In genomic region chr13:36413276-36413675, GRCm38 (mm10) we compare ENCODE assay signal across 27 mouse cellular contexts.
"Had no signal": no experiment of that assay in that cellular context is flagged by ENCODE, and none has a peak within 500 bp of the region (broad histone marks: within the 10 kb centered on the region; RNA-seq: fewer than 3 reads in every experiment).

No protein-coding gene starts in this region.

- H3K27ac ChIP-seq: limb, embryonic 10.5 days; limb, embryonic 12.5 days; limb, embryonic 13.5 days; limb, embryonic 15.5 days; liver, embryonic 12.5 days; liver, embryonic 13.5 days; liver, embryonic 14.5 days; liver, embryonic 15.5 days; lung, embryonic 15.5 days; macrophage; midbrain, embryonic 10.5 days; midbrain, embryonic 12.5 days; midbrain, embryonic 13.5 days; midbrain, embryonic 15.5 days had no signal

- DNase-seq: left cerebral cortex, postnatal 4 days; liver; liver, embryonic 13.5 days; liver, postnatal 0 days; lung, adult 18-20 months; lung, adult 2 months; lung, embryonic 14.5 days; lung, postnatal 10 days; lung, postnatal 14 days; lung, postnatal 36 days; lung, postnatal 4 days; midbrain, embryonic 14.5 days had no signal

- H3K4me3 ChIP-seq: limb, embryonic 10.5 days; limb, embryonic 12.5 days; limb, embryonic 13.5 days; limb, embryonic 15.5 days; liver, embryonic 12.5 days; liver, embryonic 13.5 days; liver, embryonic 15.5 days; lung, embryonic 15.5 days; megakaryocyte, embryonic 14.5 days; midbrain, embryonic 10.5 days; midbrain, embryonic 12.5 days; midbrain, embryonic 13.5 days; midbrain, embryonic 15.5 days; myocyte had no signal

- H3K27me3 ChIP-seq: limb, embryonic 12.5 days; limb, embryonic 13.5 days; limb, embryonic 15.5 days; liver, embryonic 12.5 days; liver, embryonic 13.5 days; liver, embryonic 15.5 days; lung, embryonic 15.5 days; megakaryocyte, embryonic 14.5 days; midbrain, embryonic 12.5 days; midbrain, embryonic 13.5 days; midbrain, embryonic 15.5 days had no signal

- H3K9me3 ChIP-seq: limb, embryonic 10.5 days; limb, embryonic 12.5 days; limb, embryonic 13.5 days; limb, embryonic 15.5 days; liver, embryonic 12.5 days; liver, embryonic 13.5 days; liver, embryonic 15.5 days; lung, embryonic 15.5 days; midbrain, embryonic 10.5 days; midbrain, embryonic 12.5 days; midbrain, embryonic 13.5 days; midbrain, embryonic 15.5 days had no signal

- H3K4me1 ChIP-seq: limb, embryonic 12.5 days; limb, embryonic 13.5 days; limb, embryonic 15.5 days; liver, embryonic 12.5 days; liver, embryonic 13.5 days; liver, embryonic 15.5 days; lung, embryonic 15.5 days; midbrain, embryonic 10.5 days; midbrain, embryonic 12.5 days; midbrain, embryonic 13.5 days; midbrain, embryonic 15.5 days had no signal

- H3K36me3 ChIP-seq: limb, embryonic 10.5 days; limb, embryonic 12.5 days; limb, embryonic 13.5 days; limb, embryonic 15.5 days; liver, embryonic 12.5 days; liver, embryonic 13.5 days; liver, embryonic 15.5 days; lung, embryonic 15.5 days; midbrain, embryonic 10.5 days; midbrain, embryonic 12.5 days; midbrain, embryonic 13.5 days; midbrain, embryonic 15.5 days had no signal
